Mouse (Mus musculus): Measurements from ENCODE around the gene Top2b. TPM values are rescaled to one million over a fixed set of nuclear protein-coding genes. Genes with fewer than 3 reads are reported as not detected.

Top2b gene
- polyA plus RNA-seq, 1 experiment from 2014 or later: 23.4 TPM

GRCm38 (mm10) chr14:16373190-16373589 is 8.2 kb downstream of the Top2b start:
- H3K9ac ChIP-seq (ENCODE audit: low read length): no peak overlapping the region
- peaks cover 2% of the 10 kb centered on the region; the same call in 1 of the 2 replicates for H3K36me3 ChIP-seq (ENCODE audit: control insufficient read depth, insufficient read depth)
- H3K4me2 ChIP-seq (ENCODE audit: low read depth, low read length): no peak overlapping the region
- peaks cover 11% of the 10 kb centered on the region for H3K4me1 ChIP-seq (ENCODE audit: control insufficient read depth, insufficient read depth, low read length)
- no peaks in the 10 kb centered on the region for H3K27me3 ChIP-seq (ENCODE audit: control insufficient read depth, insufficient read depth, low read length)
- no peak overlapping the region for H3K4me3 ChIP-seq (ENCODE audit: low read length)
- no peaks in the 10 kb centered on the region for H3K9me3 ChIP-seq (replicated peaks; ENCODE audit: control insufficient read depth, low read length)
- H3K27ac ChIP-seq (ENCODE audit: low read length): no peak overlapping the region
- ATAC-seq (replicated peaks; ENCODE audit: extremely low read depth, insufficient read depth, low FRiP score): no peak

GRCm38 (mm10) chr14:16379917-16380570 is 15.1 kb downstream of the Top2b start:
- Histone ChIP-seq H3K4me2 (ENCODE audit: low read depth, low read length) (no peak overlapping the region), H3K9ac (ENCODE audit: low read length) (peak overlapping the region; percentile 52; the same call in 1 of the 2 replicates), H3K9me3 (replicated peaks; ENCODE audit: control insufficient read depth, low read length) (no peaks in the 10 kb centered on the region), H3K4me1 (ENCODE audit: control insufficient read depth, insufficient read depth, low read length) (peaks cover 11% of the 10 kb centered on the region), H3K36me3 (ENCODE audit: control insufficient read depth, insufficient read depth) (peaks cover 2% of the 10 kb centered on the region; the same call in 1 of the 2 replicates), H3K27ac (ENCODE audit: low read length) (peak overlapping the region; percentile 55; the same call in 1 of the 2 replicates), H3K4me3 (ENCODE audit: low read length) (no peak overlapping the region), H3K27me3 (ENCODE audit: control insufficient read depth, insufficient read depth, low read length) (no peaks in the 10 kb centered on the region)
- WGBS: 8% methylated on average over 2 of the region's 2 CpGs
- ATAC-seq (replicated peaks; ENCODE audit: extremely low read depth, insufficient read depth, low FRiP score): peak; percentile 89

- Histone ChIP-seq H3K27ac (ENCODE audit: low read length) (no peak overlapping the region), H3K36me3 (ENCODE audit: control insufficient read depth, insufficient read depth) (peaks cover 3% of the 10 kb centered on the region; the same call in 1 of the 2 replicates), H3K9me3 (replicated peaks; ENCODE audit: control insufficient read depth, low read length) (no peaks in the 10 kb centered on the region), H3K27me3 (ENCODE audit: control insufficient read depth, insufficient read depth, low read length) (no peaks in the 10 kb centered on the region), H3K4me1 (ENCODE audit: control insufficient read depth, insufficient read depth, low read length) (peaks cover 7% of the 10 kb centered on the region), H3K4me3 (ENCODE audit: low read length) (no peak overlapping the region), H3K4me2 (ENCODE audit: low read depth, low read length) (no peak overlapping the region), H3K9ac (ENCODE audit: low read length) (no peak overlapping the region)
- 23% methylated on average over 1 of the region's 1 CpGs for WGBS
- ATAC-seq (replicated peaks; ENCODE audit: extremely low read depth, insufficient read depth, low FRiP score): no peak
Measured at GRCm38 (mm10) chr14:16384783-16385182, 19.8 kb downstream of the Top2b start.

- H3K27ac ChIP-seq (ENCODE audit: low read length): no peak overlapping the region
- no peaks in the 10 kb centered on the region for H3K9me3 ChIP-seq (replicated peaks; ENCODE audit: control insufficient read depth, low read length)
- H3K36me3 ChIP-seq (ENCODE audit: control insufficient read depth, insufficient read depth): peaks cover 19% of the 10 kb centered on the region
- no peaks in the 10 kb centered on the region for H3K27me3 ChIP-seq (ENCODE audit: control insufficient read depth, insufficient read depth, low read length)
- H3K4me2 ChIP-seq (ENCODE audit: low read depth, low read length): no peak overlapping the region
- H3K4me3 ChIP-seq (ENCODE audit: low read length): no peak overlapping the region
- 89% methylated on average over 4 of the region's 4 CpGs for WGBS
- H3K4me1 ChIP-seq (ENCODE audit: control insufficient read depth, insufficient read depth, low read length): no peaks in the 10 kb centered on the region
- no peak overlapping the region for H3K9ac ChIP-seq (ENCODE audit: low read length)
- no peak for ATAC-seq (replicated peaks; ENCODE audit: extremely low read depth, insufficient read depth, low FRiP score)
Measured at GRCm38 (mm10) chr14:16405187-16405586, 40.2 kb downstream of the Top2b start.

GRCm38 (mm10) chr14:16414163-16414562 is 49.2 kb downstream of the Top2b start:
- no peaks in the 10 kb centered on the region for H3K27me3 ChIP-seq (ENCODE audit: control insufficient read depth, insufficient read depth, low read length)
- no peaks in the 10 kb centered on the region for H3K4me1 ChIP-seq (ENCODE audit: control insufficient read depth, insufficient read depth, low read length)
- no peak overlapping the region for H3K4me2 ChIP-seq (ENCODE audit: low read depth, low read length)
- no peak overlapping the region for H3K27ac ChIP-seq (ENCODE audit: low read length)
- H3K9ac ChIP-seq (ENCODE audit: low read length): no peak overlapping the region
- no peak overlapping the region for H3K4me3 ChIP-seq (ENCODE audit: low read length)
- WGBS: 88% methylated on average over 4 of the region's 4 CpGs
- peaks cover 28% of the 10 kb centered on the region for H3K36me3 ChIP-seq (ENCODE audit: control insufficient read depth, insufficient read depth)
- ATAC-seq (replicated peaks; ENCODE audit: extremely low read depth, insufficient read depth, low FRiP score): no peak
- H3K9me3 ChIP-seq (replicated peaks; ENCODE audit: control insufficient read depth, low read length): no peaks in the 10 kb centered on the region

- no peak overlapping the region for H3K4me2 ChIP-seq (ENCODE audit: low read depth, low read length)
- H3K4me3 ChIP-seq (ENCODE audit: low read length): no peak overlapping the region
- H3K4me1 ChIP-seq (ENCODE audit: control insufficient read depth, insufficient read depth, low read length): no peaks in the 10 kb centered on the region
- no peak overlapping the region for H3K27ac ChIP-seq (ENCODE audit: low read length)
- H3K27me3 ChIP-seq (ENCODE audit: control insufficient read depth, insufficient read depth, low read length): no peaks in the 10 kb centered on the region
- H3K9ac ChIP-seq (ENCODE audit: low read length): no peak overlapping the region
- ATAC-seq (replicated peaks; ENCODE audit: extremely low read depth, insufficient read depth, low FRiP score): no peak
- no peaks in the 10 kb centered on the region for H3K9me3 ChIP-seq (replicated peaks; ENCODE audit: control insufficient read depth, low read length)
- H3K36me3 ChIP-seq (ENCODE audit: control insufficient read depth, insufficient read depth): peaks cover 27% of the 10 kb centered on the region
- 77% methylated on average over 4 of the region's 4 CpGs for WGBS
Measured at GRCm38 (mm10) chr14:16427569-16427968, 62.6 kb downstream of the Top2b start.

GRCm38 (mm10) chr14:16431941-16432499 is 67.0 kb downstream of the Top2b start:
- peaks cover 20% of the 10 kb centered on the region for H3K36me3 ChIP-seq (ENCODE audit: control insufficient read depth, insufficient read depth)
- no peaks in the 10 kb centered on the region for H3K27me3 ChIP-seq (ENCODE audit: control insufficient read depth, insufficient read depth, low read length)
- H3K27ac ChIP-seq (ENCODE audit: low read length): no peak overlapping the region
- H3K4me1 ChIP-seq (ENCODE audit: control insufficient read depth, insufficient read depth, low read length): peaks cover 9% of the 10 kb centered on the region
- no peak overlapping the region for H3K4me2 ChIP-seq (ENCODE audit: low read depth, low read length)
- 47% methylated on average over 4 of the region's 4 CpGs for WGBS
- H3K9ac ChIP-seq (ENCODE audit: low read length): no peak overlapping the region
- no peaks in the 10 kb centered on the region for H3K9me3 ChIP-seq (replicated peaks; ENCODE audit: control insufficient read depth, low read length)
- H3K4me3 ChIP-seq (ENCODE audit: low read length): no peak overlapping the region
- ATAC-seq (replicated peaks; ENCODE audit: extremely low read depth, insufficient read depth, low FRiP score): no peak

GRCm38 (mm10) chr14:16432550-16432949 is 67.6 kb downstream of the Top2b start:
- H3K9ac ChIP-seq (ENCODE audit: low read length): no peak overlapping the region
- peaks cover 9% of the 10 kb centered on the region for H3K4me1 ChIP-seq (ENCODE audit: control insufficient read depth, insufficient read depth, low read length)
- H3K4me2 ChIP-seq (ENCODE audit: low read depth, low read length): no peak overlapping the region
- no peaks in the 10 kb centered on the region for H3K9me3 ChIP-seq (replicated peaks; ENCODE audit: control insufficient read depth, low read length)
- no peaks in the 10 kb centered on the region for H3K27me3 ChIP-seq (ENCODE audit: control insufficient read depth, insufficient read depth, low read length)
- H3K27ac ChIP-seq (ENCODE audit: low read length): peak overlapping the region; percentile 91
- 67% methylated on average over 3 of the region's 3 CpGs for WGBS
- H3K4me3 ChIP-seq (ENCODE audit: low read length): no peak overlapping the region
- H3K36me3 ChIP-seq (ENCODE audit: control insufficient read depth, insufficient read depth): peaks cover 18% of the 10 kb centered on the region
- no peak; the same call in 1 of the 2 replicates for ATAC-seq (replicated peaks; ENCODE audit: extremely low read depth, insufficient read depth, low FRiP score)

GRCm38 (mm10) chr14:16433206-16433605 is 68.2 kb downstream of the Top2b start:
- WGBS: 33% methylated on average over 2 of the region's 2 CpGs
- peaks cover 17% of the 10 kb centered on the region for H3K36me3 ChIP-seq (ENCODE audit: control insufficient read depth, insufficient read depth)
- ATAC-seq (replicated peaks; ENCODE audit: extremely low read depth, insufficient read depth, low FRiP score): peak; percentile 75
- H3K9ac ChIP-seq (ENCODE audit: low read length): no peak overlapping the region; the same call in 1 of the 2 replicates
- H3K9me3 ChIP-seq (replicated peaks; ENCODE audit: control insufficient read depth, low read length): no peaks in the 10 kb centered on the region
- H3K27me3 ChIP-seq (ENCODE audit: control insufficient read depth, insufficient read depth, low read length): no peaks in the 10 kb centered on the region
- peaks cover 9% of the 10 kb centered on the region for H3K4me1 ChIP-seq (ENCODE audit: control insufficient read depth, insufficient read depth, low read length)
- H3K27ac ChIP-seq (ENCODE audit: low read length): peak overlapping the region; percentile 91
- H3K4me2 ChIP-seq (ENCODE audit: low read depth, low read length): peak overlapping the region; percentile 15; the same call in 1 of the 2 replicates
- H3K4me3 ChIP-seq (ENCODE audit: low read length): no peak overlapping the region

Measured in heart, embryonic 16.5 days (tissue).